Mouse (Mus musculus) olfactory bulb, adult 2 months (tissue): ENCODE results near the gene Eef1a2. TPM values are rescaled to one million over a fixed set of nuclear protein-coding genes. Genes with fewer than 3 reads are reported as not detected.

Experiments used
- H3K27ac ChIP-seq: fragments of 200-500 bp; 2 replicates; pipeline ENCODE4 v1.5.1; 2012; ENCODE audit warnings: low read depth, low read length; ENCODE audit not compliant: insufficient read depth
- H3K4me1 ChIP-seq: fragments of 200-500 bp; 2 replicates; pipeline ENCODE4 v1.6.1; 2012; ENCODE audit warnings: low read length; ENCODE audit not compliant: control insufficient read depth, insufficient read depth
- H3K4me3 ChIP-seq: fragments of 200-500 bp; 2 replicates; pipeline ENCODE4 v1.5.1; 2012; ENCODE audit warnings: mild to moderate bottlenecking, low read depth, low read length, moderate library complexity; ENCODE audit not compliant: insufficient read depth
- CTCF ChIP-seq: fragments of 200-500 bp; IDR thresholded peaks from 2 replicates; pipeline ENCODE4 v1.5.1; 2012; ENCODE audit warnings: low read depth, mild to moderate bottlenecking, low read length, moderate library complexity; ENCODE audit not compliant: insufficient read depth
- POLR2A ChIP-seq: fragments of 200-500 bp; IDR thresholded peaks from 2 replicates; pipeline ENCODE4 v1.6.1; 2012; ENCODE audit warnings: mild to moderate bottlenecking, low read depth, low read length, moderate library complexity; ENCODE audit not compliant: insufficient read depth
- WGBS: fragments of 180-500 bp; shearing (Covaris S2); methylation state at CpG from one replicate; pipeline ENCODE4 v1.1.7; 2018; 5-methylcytosine and 5-hydroxymethylcytosine counted together
- polyA plus RNA-seq: library from polyadenylated mRNA; stranded (reverse); fragments of >200 nt; gene quantifications from 2 replicates; pipeline ENCODE4 v1.2.4, GENCODE M21; 2012; ENCODE audit warnings: low replicate concordance; ENCODE audit not compliant: missing spikeins, insufficient read depth, insufficient read length

Gene Eef1a2
- polyA plus RNA-seq, 1 experiment, result 147 TPM

DNA sequence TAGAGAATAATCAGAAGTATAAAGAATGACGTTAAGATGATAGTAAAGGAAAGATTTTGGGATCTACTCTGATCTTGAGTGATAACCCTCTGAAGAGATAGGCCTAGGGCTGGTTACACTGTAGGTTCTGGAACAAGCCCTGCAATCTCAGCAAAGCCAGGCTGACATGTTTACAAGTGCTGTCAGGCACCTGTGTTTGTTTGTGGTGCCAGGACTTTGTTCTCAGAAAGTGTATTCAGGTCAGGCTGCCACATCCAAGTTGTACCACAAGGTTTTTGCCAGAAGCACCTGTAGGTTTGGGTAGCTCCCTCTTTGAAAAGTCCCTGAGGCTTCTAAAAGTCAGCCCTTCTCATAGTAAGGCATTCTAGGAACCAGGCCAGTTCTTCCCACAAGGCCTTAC is 32.5 kb upstream of the Eef1a2 start:
- WGBS, result 91% methylated on average over 1 of the region's 1 CpGs
- Histone ChIP-seq H3K27ac (no peak overlapping the region), H3K4me3 (no peak overlapping the region), H3K4me1 (peaks cover 6% of the 10 kb centered on the region)
- no peak for TF ChIP-seq POLR2A
- no peak for TF ChIP-seq CTCF

GRCm38 (mm10) chr2:181188681-181189080 is 31.9 kb upstream of the Eef1a2 start:
- no peak for TF ChIP-seq POLR2A
- H3K27ac ChIP-seq, result no peak overlapping the region
- H3K4me3 ChIP-seq, result 0 out of 2 replicates have a peak overlapping the region, but pooled peaks have one; percentile 2
- peaks cover 6% of the 10 kb centered on the region for H3K4me1 ChIP-seq
- WGBS, result 66% methylated on average over 2 of the region's 2 CpGs

DNA sequence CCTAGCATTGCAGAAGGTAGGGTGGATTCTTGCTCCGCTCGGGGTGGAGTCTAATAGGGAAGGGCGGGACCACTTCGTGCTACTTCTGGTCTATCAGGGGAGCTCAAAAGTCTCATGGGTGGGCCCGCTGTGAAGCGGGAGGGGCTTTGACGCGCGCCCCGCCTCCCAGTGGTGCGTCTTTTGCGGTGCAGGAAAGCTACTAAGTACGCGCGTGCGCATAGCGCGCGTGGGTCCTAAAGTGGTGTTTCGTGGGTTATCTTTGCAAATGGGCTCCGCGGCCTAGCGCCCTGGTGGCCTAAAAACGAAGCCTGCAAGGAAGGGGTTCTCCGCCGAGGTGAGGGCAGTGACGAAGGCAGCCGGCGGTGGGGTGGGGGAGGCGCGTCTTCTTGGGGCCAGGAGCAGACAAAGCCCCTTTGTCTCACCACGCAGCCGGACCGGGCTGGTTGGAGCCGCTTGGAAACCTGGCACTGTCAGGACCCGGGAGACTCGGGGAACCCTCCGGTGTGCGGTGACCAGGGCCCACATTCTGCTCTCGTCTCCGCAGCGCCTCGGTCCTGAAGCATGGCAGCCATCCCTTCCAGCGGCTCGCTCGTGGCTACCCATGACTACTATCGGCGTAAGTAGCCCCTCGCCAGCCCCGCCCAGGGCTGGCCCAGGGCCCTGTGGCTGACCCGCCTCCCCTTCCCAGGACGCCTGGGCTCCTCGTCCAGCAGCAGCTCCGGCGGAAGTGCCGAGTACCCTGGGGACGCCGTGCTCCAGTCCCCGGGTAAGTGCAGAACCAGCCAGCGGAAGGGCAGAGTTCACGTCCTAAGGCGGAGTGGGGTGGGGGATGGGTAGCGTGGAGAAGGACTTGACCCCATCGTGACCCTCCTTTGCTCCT is 30.5 kb upstream of the Eef1a2 start, which contains the start of gene Ppdpf:
Gene Ppdpf, plus strand, starts transcription at position 127 of the 880 bp plus-strand sequence.
- under 1% methylated on average over 64 of the region's 64 CpGs for WGBS
- TF ChIP-seq CTCF, result peak; percentile 7; the same call in 1 of the 2 replicates
- peak; percentile 34; the same call in 1 of the 2 replicates for TF ChIP-seq POLR2A
- H3K4me1 ChIP-seq, result peaks cover 6% of the 10 kb centered on the region
- peak within 1 kb of the TSS; percentile 69 for H3K4me3 ChIP-seq
- H3K27ac ChIP-seq, result peak within 1 kb of the TSS; percentile 84

DNA sequence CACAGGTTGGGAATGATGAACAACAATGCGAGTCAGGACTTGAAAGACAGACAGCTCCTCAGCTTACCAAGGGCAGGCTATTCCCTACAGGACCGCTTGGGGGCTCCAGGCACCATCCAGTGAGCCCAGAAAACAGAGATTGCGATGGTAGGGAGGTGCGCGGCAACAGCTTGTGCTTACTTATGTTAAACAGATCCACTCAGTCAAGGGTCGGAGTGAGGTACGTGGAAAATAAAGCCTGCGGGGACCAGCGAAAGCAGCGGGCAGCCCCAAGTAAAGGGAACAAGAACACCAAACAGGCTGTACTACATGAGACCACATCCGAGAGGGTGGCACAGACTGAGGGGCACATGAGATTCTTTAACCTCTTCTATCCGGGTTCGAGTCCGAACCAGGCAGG is 29.8 kb upstream of the Eef1a2 start:
- H3K4me3 ChIP-seq, result peak overlapping the region; percentile 69
- TF ChIP-seq POLR2A (no peak), CTCF (peak; percentile 89)
- peaks cover 6% of the 10 kb centered on the region for H3K4me1 ChIP-seq
- H3K27ac ChIP-seq, result peak overlapping the region; percentile 66
- WGBS, result under 1% methylated on average over 14 of the region's 14 CpGs

- no peak overlapping the region for H3K4me3 ChIP-seq
- H3K27ac ChIP-seq, result no peak overlapping the region
- 40% methylated on average over 6 of the region's 6 CpGs for WGBS
- TF ChIP-seq CTCF (no peak), POLR2A (no peak)
- H3K4me1 ChIP-seq, result no peaks in the 10 kb centered on the region
These were observed 24.1 kb upstream of the Eef1a2 start for GRCm38 (mm10) chr2:181180898-181181297.

GRCm38 (mm10) chr2:181178471-181178870 is 21.7 kb upstream of the Eef1a2 start:
- TF ChIP-seq CTCF, result no peak
- no peak overlapping the region for H3K4me3 ChIP-seq
- WGBS, result 92% methylated on average over 5 of the region's 5 CpGs
- no peaks in the 10 kb centered on the region for H3K4me1 ChIP-seq
- no peak overlapping the region for H3K27ac ChIP-seq

DNA sequence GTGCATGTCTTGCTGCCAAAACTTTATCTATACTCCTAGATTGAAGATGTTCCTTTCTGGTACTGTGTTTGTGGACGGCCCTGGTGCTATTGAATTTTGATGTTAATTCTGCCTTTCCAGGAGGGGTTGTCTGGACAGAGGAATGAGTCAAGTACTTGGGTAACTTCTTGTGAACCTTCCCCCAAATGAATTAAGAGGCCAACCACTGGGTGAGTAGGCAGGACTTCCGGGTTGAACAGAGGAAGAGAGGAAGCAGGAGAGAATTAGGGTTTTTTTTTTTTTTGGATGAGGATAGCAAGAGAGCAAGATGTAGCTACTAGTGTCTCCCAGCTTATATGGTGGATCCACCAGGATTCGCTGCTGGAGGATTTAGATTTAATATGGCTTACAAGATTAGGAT is 21.2 kb upstream of the Eef1a2 start:
- WGBS, result 82% methylated on average over 3 of the region's 3 CpGs
- TF ChIP-seq CTCF (no peak), POLR2A (no peak)
- H3K4me1 ChIP-seq, result no peaks in the 10 kb centered on the region
- H3K27ac ChIP-seq, result no peak overlapping the region
- no peak overlapping the region for H3K4me3 ChIP-seq

DNA sequence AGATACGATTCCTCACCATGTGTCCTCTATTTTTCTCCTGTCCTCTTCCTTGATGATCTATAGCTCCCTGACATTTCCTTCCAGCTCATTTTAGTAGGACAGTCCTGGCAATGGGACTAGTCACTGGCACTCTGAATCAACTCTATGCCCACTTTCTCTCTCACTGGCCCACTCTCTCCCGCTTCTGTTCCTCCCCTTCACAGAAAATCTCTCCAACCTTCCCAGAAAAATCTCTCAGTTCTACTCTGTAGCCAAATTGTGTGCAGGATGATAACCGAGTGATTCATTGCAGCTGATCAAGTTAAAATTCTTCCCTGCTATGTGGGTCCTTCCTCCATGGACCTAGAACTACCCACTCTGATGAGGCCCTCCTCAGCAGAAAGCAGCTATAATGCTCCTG is 17.8 kb upstream of the Eef1a2 start:
- Histone ChIP-seq H3K4me1 (no peaks in the 10 kb centered on the region), H3K27ac (no peak overlapping the region), H3K4me3 (no peak overlapping the region)
- 74% methylated on average over 3 of the region's 3 CpGs for WGBS
- TF ChIP-seq POLR2A, result no peak
- TF ChIP-seq CTCF, result no peak

- no peak overlapping the region for H3K4me3 ChIP-seq
- no peaks in the 10 kb centered on the region for H3K4me1 ChIP-seq
- no peak for TF ChIP-seq POLR2A
- TF ChIP-seq CTCF, result no peak
- no peak overlapping the region for H3K27ac ChIP-seq
- WGBS, result 67% methylated on average over 5 of the region's 5 CpGs
These were observed 9.7 kb upstream of the Eef1a2 start for GRCm38 (mm10) chr2:181166469-181166868.

- TF ChIP-seq CTCF (no peak), POLR2A (no peak)
- no peak overlapping the region for H3K4me3 ChIP-seq
- 57% methylated on average over 4 of the region's 4 CpGs for WGBS
- no peak overlapping the region for H3K27ac ChIP-seq
- peaks cover 23% of the 10 kb centered on the region for H3K4me1 ChIP-seq
These were observed 4.0 kb upstream of the Eef1a2 start for GRCm38 (mm10) chr2:181160821-181161220.
